Mouse (Mus musculus) lung, adult 2 months (tissue): ENCODE data around the gene Proser2.

Source experiments
- CTCF ChIP-seq: fragments of 200-500 bp; IDR thresholded peaks from 2 replicates; pipeline ENCODE4 v1.5.1; 2011; ENCODE audit warnings: mild to moderate bottlenecking, low read length, control low read depth; ENCODE audit not compliant: insufficient read depth
- POLR2A ChIP-seq: fragments of 200-500 bp; IDR thresholded peaks from 2 replicates; pipeline ENCODE4 v1.6.1; 2011; ENCODE audit warnings: low read depth, mild to moderate bottlenecking, control low read depth, low read length, borderline replicate concordance; ENCODE audit errors: extremely low read depth

GRCm38 (mm10) chr2:6075530-6075896, 54.5 kb downstream of the Proser2 start:
- TF ChIP-seq CTCF (no peak), POLR2A (no peak)
